Mouse (Mus musculus) forelimb bud, embryonic 11.5 days (tissue): ENCODE measurements around the gene S100pbp.

Source experiments
- DNase-seq: peaks from one replicate; pipeline ENCODE4 v3.0.0-alpha.2; 2012; ENCODE audit warnings: low read depth, low spot score

The S100pbp gene

GRCm38 (mm10) chr4:129151276-129151811, 38.2 kb downstream of the S100pbp start:
- no peak for DNase-seq

GRCm38 (mm10) chr4:129149321-129149720, 40.2 kb downstream of the S100pbp start:
- no peak for DNase-seq

GRCm38 (mm10) chr4:129147552-129148103, 41.9 kb downstream of the S100pbp start:
- DNase-seq, result no peak

- no peak for DNase-seq
These were observed 43.1 kb downstream of the S100pbp start for GRCm38 (mm10) chr4:129146392-129146791.

- DNase-seq, result no peak
These were observed 43.6 kb downstream of the S100pbp start for GRCm38 (mm10) chr4:129145943-129146342.

GRCm38 (mm10) chr4:129145411-129145810, 44.1 kb downstream of the S100pbp start:
- no peak for DNase-seq

- DNase-seq, result no peak
These were observed 44.8 kb downstream of the S100pbp start for GRCm38 (mm10) chr4:129144401-129145367.

DNA sequence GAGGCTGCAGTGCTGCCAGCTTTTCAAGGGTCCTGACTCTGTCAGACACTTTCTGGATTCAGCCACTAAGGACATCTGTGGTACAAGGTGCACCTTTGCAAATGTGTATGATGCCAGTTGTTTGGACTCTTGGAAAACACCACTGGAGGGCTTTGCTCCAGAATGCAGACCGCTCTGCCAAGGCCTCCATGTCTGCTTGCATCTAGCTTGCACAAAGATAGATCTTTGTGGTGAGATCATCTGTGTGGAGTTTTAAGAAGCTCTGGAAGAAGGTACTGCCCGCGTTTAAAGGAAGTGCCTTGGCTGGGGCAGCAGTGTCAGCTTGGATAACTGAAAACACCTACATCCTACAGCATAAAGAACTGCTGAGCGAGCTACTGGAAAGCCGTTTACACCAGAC, 46.0 kb downstream of the S100pbp start:
- no peak for DNase-seq

DNA sequence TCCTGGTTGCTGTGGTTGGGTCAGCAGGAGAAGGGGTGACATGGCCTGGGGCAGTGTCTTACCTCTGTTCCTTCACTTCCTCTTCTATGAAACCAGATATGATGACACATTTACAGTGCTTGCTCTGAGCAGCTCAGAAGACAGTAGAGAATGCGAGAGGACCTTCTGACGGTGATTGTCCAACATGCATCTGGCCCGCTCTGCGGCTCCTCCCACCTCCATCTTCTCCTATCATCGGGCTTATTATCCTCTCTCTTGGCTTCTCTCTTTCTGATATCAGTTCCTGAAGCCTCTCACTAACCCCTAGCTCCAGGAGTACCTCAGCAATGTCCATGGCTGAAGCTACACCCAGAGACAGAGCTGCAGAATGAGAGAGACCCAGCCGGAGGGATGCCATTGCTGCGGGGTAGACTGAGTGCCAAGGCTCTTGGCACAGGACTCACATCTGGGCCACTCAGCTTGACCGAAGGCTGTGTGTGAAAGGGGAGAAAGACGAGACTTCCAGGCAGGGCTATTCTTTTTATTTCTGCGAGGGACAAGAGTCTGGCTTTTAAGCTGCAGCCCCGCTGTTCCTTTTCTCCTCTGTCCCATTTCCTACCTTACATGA, 47.0 kb downstream of the S100pbp start:
- no peak for DNase-seq

DNA sequence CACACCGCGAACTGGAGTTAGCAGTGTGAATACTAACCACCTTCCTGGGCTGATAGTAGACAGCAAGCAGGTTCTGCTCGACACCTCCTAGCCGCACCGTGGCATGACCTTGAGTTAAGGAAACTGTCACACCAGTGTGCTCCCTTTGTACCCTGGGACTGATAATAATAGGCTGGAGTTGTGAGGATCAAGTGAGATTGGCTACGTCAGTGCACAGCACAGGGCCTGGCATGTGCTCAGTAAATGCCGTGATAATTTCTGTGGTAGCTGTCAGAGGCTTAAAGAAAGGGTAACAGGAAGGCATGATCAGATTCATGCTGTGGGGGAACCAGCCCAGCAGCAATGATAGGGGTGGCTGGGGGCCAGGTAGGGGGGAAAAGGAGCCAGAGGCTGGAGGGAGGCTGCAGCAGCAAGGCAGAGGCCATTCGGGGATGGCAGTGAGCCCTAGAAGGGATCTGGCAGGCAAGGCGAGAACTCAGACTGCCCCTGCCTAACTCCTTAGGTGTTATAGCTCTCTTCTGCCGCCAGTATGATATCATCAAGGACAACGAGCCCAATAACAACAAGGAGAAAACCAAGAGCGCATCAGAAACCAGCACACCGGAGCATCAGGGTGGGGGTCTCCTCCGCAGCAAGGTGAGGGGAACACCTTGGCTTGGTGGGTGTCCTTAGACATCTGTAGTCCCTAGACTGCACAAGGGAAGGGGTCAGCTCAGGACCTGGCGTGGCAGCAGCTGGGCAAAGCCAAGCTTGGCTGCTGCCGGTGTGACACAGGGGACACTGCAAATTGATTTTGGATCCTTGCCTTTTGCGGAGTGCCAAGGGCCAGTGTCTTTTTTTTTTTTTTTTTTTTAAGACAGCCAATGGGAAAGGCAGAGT, 47.7 kb downstream of the S100pbp start:
- DNase-seq, result no peak

DNA sequence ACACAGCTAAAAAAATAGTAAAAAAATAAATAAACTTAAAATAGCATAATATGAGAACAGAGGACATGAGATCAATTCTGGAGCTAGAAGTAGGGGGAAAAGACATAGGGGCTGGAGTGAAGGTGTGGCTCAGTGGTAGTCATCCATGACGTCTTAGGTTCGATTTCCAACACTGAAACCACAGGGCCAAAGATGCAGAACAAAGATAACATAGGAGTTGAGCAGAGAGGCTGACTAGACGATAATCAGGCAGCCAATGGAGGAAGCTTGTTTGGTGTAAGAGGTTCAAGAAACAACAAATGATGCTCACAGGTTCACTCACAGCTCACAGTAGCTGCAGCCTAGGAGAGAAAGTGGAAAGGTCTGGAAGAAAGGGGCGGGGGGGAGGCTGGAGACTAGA, 48.7 kb downstream of the S100pbp start:
- DNase-seq, result no peak

GRCm38 (mm10) chr4:129139642-129140041, 49.9 kb downstream of the S100pbp start:
- DNase-seq, result no peak

- DNase-seq, result no peak
These were observed 51.9 kb downstream of the S100pbp start for GRCm38 (mm10) chr4:129137392-129138321.

- DNase-seq, result no peak
These were observed 52.7 kb downstream of the S100pbp start, which contains the start of gene Fndc5 for GRCm38 (mm10) chr4:129136579-129137391. Fndc5 (plus strand) TSS chr4:129136999.

DNA sequence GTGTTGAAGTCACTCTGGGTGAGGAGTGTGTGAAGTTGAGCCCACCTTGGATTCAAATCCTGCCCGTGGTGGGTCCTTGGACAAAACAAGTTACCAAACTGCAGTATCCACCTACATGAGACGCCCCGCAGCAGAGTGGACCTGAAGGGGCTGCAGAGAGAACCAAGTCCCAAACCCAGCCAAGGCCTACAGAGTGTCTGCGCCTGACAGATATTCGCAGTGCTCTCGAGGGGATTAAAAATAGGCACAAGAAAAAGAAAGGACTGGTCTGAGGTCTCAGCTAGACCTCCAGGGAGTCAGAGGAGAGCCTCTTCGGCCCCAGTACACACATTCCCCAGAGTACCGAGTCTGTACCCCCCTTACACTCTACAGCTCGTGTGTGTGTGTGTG, 53.3 kb downstream of the S100pbp start:
- no peak for DNase-seq

- DNase-seq, result no peak
These were observed 53.9 kb downstream of the S100pbp start for GRCm38 (mm10) chr4:129135637-129136036.

DNA sequence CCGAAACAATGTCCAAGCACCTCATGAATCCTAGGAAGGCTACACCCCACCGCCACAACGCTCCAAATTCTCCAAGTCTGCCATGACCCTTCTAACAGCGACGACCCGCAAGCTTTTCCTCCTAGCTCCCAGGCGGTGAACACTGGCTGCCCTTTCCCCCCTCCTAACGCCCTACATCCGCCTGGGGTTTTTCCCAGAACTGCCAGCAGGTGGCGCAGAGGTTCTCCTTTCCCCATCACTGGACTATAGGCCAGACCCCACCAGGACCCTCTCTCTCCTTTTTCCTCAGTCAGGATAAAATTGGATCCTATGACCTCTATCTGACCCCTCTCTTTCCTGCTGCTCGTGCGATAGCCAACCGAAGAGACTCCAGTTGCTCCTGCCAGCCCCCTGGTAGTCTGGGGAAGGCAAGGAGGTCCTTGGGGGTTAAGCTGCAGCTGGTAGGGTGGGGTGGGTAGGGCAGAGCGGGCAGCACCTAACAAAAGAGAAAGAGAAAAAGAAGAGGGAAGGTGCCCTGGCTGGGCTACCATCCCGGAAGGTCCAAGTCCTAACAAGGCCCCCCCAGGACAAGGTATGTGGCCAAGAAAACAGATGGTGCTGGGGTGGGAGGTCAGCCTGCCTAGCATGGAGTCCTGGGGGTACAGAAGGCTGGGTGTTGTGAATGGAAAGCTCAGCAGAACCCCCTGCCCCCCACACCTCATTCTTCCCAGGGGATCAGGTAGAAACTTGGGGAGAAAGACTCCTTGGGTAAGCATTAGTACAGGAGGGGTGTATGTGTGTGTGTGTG, 54.5 kb downstream of the S100pbp start:
- DNase-seq, result peak; percentile 91

GRCm38 (mm10) chr4:129130755-129131303, 58.7 kb downstream of the S100pbp start:
- DNase-seq, result peak; percentile 80
